Mouse (Mus musculus) embryo, embryonic 10.5 days (tissue): ENCODE measurements around the gene Cmtm4.

Experiments
- DNase-seq: peaks from one replicate; pipeline ENCODE4 v3.0.0-alpha.2; 2015; ENCODE audit warnings: low spot score

Cmtm4 gene

DNA sequence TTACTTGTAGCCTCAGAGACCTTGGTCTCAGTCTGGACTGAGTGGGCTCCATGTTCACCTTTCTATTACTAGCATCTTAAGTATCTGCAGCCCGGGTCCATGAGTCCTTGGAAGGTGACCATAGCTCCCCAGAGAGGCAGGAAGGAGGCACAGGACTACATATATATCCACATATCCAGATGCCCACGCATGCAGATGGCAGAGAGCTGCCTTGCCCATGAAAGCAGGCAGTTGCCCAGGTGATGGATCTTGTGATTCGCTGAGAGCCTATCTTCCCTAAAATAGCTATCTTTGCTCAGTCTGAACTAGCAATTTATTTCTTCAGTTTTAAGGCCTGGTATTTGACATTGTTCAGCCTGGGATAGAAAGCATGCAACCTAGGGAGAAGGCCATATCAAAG lies 15.9 kb upstream of the Cmtm4 start:
- DNase-seq: no peak

DNA sequence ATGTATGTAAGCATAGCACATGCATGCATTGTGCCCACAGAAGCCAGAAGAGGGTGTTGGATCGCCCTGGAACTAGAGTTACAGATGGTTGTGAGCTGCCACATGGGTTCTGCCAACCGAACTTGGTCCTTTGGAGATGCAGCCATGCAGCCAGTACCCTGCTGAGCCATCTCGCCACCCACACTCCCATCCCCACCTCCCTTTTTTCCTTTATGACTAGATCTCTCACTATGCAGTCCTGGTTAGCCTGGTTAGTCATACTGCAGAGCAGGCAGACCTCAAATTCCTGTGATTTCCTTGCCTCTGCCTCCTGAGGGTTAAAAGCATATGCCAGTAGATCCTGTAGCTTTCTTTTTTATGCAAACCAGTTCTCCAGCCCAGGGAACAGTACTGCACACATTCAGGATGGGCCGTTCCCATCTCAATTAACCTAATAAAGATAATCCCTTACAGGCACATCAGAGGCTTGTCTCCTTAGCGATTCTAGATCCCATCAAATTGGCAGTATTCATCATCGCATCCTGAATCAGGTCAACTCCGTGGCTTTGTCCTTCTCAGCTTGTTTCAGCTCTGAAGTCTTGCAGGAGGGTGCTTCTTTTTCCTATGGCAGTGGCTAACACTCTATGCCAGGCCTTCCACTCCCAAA lies 15.1 kb upstream of the Cmtm4 start:
- DNase-seq: no peak

DNA sequence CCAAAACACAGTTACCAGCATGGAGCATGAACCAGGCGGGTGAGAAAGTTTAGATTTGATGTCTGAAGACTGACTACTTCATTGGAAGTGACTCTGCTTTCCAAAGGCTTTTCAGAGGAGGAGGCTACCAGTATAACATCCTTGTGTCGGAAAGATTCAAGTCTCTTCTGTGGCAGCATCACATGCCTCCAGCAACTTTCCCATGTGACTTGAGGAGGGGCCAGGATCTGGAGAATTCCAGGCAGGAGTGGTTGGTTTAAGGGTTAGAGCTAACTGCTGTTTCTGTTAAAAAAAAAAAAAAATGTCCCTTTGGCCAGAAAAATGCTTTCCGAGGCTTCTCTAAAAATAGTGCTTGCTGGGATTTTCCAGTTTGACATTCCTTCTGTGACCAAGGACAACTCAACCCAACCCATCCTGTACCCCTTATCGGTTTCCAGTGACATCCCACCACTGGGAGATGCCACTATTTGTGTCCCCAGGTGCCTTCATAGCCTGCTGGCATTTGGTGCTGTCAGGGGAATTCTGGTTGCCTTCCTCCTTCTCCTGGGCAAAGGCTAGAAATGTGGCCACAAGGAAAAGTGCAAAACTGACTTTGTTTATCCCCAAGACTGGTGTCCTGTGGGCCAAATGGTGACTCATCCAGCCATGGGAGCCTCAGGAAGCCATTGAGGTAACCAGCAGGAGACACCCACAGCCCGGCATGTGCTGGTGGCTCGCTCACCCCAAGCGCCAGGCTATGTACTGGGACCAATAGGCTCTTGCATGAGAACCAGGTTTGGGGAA lies 12.9 kb upstream of the Cmtm4 start:
- DNase-seq: no peak

DNA sequence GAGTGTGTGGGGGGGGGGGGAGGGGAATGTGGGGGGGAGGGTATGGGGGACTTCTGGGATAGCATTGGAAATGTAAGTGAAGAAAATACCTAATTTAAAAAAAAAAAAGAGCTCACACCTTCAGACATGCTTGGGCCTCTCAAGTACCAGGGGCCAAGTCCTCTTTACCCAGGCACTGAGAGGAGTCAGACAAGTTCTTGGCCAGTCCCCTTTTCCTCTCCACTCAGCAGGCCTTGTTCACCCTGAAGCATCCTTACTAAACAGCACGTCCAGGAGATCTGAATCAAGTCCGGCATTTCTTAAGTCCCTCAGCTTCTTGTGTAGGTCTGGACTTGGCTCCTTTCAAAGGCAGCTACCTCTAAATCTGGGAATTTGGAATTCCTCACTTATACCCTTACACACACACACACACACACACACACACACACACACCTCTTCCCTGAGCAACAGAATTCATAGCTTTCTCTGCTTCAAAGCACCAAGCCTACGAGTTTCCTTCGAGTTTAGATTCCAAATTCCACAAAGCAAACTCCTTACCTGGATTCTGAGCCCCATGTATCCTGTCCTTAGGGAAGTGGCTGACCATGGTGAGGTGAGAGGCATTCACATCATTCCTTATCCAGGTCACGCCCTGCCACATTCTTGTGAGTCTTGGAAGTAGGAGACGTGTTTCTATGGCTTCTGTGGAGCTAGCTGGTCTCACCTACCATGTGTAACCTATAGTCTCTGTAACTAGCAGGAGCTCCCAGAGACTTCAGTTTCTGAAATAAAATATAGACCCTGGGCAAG lies 10.9 kb upstream of the Cmtm4 start:
- no peak for DNase-seq

DNA sequence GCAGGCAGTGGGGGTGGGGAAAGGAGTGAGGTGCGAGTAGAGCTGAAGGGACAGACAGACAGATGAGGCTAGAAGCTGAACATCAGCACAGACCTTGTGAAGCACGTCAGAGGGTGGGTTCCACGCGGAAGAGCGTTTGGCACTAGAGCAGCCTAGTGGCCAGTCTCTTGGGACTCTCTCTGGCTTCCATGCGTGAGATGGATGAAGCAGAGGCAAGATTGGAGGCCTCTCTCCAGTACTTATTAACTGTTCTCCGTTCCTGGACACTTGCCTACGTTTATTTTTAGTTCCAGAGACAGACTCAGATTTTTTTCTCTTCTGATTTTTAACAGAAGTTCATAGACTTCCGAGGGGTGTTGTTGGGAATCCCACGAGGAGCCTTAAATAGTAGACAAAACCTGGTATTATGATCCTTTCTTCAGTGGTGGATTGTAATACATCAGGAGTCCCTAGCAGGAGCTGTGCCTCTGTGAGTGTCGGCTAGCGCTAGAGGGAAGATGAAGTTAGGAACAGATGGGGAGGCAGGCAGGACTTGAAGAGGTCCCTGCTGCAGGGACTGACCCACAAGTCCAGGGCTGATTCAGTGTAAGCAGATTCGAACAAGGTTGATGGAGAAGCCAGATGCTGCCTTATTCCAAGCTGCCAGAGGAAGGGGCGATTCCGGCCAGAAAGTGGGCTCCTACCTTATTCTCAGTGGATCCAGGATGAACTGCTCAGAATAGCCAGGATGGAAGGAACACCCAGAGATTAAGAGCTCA lies 10.0 kb upstream of the Cmtm4 start:
- no peak for DNase-seq

DNA sequence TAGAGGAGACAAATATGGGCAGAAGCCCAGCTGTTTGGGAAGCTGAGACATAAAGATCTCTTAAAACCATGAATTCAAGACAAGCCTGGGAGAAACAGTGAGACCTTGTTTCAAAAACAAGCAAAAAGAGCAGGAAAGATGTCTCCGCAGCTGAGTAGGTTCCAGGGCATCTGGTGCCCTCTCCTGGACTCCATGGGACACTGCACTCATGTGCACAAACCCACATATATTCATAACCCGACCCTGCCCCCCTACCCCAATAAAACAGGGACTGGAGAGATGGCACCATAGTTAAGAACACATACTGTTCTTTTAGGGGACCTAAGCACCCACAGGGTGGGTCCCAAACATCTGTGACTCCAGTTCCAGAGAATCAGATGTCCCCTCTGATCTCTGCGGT lies 8.0 kb upstream of the Cmtm4 start:
- no peak for DNase-seq

DNA sequence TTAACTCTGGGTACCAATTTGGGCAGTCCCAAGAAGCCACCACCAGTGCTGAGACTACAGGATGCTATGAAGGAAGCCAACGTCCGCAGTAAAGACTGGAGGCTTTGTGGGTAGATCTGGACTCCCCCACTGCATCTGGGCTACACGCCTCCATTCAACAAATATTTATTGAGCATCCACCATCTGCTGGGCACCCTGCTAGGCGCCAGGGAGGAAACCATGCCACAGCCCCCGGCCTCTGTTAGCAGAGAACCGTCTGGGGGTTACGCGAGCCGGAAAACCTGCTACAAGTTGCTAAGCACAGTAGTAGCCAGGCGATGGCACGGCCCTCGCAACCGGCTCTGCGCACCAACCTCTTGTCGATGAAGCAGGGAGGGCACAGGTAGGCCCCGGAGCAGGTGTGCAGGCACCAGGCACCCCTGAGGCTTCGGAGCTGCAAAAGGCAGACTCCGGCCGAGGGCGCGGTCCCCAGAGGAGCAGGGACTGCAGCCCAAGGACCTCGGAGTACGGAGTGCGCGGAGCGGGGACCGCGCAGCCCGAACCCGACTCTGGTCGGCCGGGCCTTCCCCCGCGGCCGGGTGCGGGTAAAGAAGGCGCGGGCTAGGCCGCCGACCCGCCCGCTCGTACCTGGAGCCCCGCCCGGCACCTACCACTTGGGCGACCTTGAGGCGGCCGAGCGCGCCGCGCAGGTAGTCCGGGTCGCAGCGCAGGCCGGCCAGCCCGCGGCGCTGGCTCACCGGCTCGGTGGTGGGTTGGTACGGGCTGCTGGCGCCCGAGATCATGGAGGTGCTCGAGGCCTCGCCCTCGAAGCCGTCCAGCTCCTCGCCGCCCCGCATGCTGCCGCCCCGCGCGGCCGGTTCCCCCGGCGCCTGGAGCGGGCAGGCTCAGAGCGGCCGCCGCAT lies 555 bp downstream of the Cmtm4 start:
- peak; percentile 52 for DNase-seq

DNA sequence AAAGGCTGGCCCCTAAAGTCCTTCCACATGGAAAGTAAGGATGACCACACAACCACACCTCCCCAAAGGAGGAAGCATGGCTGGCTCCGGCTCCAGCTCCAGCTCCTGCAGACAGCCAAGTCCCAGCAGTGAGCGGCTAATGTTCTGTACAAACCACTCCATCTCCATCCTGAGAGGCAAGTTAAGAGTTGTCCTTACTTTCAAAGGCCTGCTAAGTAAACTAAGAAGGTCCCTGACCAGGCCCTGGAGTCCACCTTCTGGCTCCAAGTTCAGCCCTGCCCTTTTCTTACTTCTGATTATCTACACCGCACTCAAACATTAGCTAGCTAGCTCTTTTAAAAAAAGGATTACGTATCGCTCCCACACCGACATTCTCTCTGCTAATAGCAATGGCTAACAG lies 1.8 kb downstream of the Cmtm4 start:
- no peak for DNase-seq

DNA sequence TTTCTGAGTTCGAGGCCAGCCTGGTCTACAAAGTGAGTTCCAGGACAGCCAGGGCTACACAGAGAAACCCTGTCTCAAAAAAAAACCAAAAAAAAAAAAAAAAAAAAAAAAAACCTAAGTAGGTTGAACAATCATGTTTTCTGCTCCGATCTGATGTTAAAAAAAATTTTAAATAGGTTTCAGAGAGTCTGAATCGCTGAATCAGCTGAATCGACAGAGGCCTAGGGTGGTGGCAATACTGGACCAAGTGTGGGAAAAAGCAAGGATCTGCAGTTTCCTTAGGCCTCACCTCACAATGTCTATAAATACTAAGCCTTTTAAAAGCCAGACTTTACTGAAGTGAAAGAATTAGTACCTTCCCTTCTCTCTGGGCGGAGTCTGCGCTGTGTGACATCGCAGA lies 2.5 kb downstream of the Cmtm4 start:
- DNase-seq: no peak

DNA sequence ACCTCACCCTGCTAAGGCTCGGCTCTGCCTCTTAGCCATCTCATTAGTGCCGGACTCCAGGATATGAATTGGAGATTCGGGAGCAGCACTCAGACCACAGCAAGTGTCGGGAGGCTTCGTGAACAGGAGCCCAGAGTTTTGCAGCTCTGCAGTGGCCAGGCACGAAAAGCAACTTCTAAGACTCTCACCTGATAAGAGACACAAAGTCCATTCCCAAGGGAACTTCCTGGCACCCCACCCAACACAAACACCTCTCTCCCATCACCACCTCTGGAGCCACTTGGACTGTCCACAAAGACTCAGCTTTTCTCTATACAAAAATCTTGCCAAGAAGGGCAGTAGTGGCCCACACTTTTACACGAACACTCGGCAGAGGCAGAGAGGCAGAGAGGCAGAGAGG lies 5.4 kb downstream of the Cmtm4 start:
- no peak for DNase-seq

DNA sequence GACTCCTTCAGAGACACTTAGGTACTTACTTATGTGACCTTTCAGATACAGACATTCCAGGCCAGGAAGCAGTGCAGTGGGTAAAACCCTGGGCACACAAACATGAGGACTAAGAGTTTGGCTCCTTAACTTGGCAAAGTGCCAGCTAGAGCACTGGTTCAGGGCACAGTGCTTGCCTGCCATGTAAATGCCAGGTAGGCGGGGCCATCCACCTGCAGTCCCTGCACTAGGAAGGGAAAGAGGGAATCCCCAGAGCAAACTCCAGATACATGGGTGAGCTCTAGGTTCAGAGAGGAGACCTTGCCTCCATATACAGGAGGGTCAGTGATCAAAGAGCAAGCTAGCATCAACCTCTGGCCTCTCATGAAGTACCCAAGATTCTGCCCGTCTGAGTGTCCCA lies 7.6 kb downstream of the Cmtm4 start:
- DNase-seq: no peak

DNA sequence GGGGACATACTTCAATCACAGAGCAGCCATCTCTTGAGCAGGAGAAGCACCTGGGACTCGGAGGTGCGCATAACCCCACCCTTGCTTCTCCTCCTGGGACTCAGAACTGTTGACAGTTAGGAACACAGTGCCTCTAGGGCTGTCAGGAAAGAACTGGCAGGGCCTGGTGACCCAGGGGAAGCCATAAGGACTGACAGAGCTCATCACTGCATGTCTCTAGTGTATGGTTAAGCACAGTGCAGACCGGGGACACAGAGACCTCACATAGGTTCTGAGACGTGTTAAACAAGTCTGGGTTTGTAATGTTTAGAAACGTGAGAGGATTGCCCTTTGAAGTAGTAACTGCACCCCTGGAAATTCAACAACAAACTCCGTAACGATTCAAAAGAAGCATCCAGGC lies 8.1 kb downstream of the Cmtm4 start:
- no peak for DNase-seq

DNA sequence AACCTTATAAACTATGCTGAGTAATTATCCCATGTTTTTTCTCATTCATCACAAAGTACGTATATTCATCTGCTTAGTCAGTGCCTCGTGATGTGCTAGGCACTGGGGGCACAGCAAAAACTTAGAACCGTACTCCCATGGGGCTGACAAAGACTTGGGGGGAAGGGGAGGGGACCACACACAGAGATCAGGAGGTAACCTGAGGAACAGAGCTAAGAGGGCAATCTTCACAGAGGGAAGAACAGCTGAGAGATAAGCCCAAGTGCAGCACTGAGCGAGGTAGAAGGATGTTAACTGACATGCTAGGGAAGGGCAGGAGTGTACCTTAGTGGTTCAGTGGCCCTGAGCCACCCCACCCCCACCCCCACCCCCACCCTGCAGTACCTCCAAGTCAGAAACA lies 8.9 kb downstream of the Cmtm4 start:
- no peak for DNase-seq

DNA sequence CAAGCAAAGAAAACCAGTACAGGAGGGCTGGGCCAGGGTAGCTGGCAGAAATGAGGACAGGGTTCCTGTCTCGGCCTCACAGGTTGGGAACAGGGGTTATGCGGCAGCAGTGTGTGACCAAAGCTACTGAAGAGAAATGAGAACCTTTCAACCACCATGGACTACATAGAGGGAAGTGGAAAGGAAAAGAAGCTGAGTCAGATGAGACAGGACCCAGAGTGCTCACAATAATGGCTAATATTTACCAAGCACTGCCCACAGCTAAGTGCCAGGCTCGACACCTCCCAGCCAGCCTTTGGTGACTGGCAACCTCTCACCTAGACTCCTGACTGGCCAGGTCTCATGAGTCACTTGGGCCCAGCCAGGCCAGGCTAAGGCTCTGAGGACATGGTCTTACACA lies 11.6 kb downstream of the Cmtm4 start:
- DNase-seq: no peak

DNA sequence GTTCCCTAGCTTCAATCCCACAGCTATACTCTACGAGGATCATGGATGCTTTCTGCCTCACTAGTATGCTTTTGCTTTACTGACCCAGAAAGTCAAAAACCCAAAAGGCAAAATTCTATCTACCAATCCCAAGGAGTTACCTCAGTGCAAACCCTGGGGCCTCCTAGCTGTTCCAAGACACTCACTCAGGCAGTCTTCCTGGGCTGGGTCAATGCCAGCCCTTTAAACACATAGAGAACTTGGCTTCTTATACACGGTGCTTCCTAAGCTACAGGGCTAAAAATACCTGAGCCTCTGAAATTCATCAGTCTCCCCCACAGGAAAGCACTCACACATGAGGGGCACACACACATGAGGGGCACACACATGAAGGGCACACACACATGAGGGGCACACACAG lies 12.3 kb downstream of the Cmtm4 start:
- no peak for DNase-seq

DNA sequence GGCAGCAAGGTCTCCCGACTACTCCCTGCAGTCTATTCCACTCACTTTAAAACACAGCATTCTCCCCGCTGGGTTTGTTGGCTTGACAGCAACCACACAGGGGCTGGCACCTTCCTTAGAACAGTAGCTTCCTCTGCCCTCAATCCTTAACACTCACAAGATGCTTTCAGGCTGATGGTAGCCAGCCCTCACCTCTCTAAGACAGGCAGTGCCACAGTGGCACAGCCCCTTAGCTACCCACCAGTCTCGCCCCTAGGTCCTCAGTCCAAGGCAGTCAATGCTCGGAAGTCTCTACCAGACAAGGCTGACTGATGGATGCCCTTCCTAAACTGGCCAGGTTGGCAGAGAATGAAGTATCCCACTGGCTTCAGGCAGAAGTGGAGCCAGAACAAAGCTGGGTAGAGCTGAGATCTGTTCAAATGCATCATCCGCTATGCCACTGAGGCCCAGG lies 14.6 kb downstream of the Cmtm4 start:
- no peak for DNase-seq

DNA sequence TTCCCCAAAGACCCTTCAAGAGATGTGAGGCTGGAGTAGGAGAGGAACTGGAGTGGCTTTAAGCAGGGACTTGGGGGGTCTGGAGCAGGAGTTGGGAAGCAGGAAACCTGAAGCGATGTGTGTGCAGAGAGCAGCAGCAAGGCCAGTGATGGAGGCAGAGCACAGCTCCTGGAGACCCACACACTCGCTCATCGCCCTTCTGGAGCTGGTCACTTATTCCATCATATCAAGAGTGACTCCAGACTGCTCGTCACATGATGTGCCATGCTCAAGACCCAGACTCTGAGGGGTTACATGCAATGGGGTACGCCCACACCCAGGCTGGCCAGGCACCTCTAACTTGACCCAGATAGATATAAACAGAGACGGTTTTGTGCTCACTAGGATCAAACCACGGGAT lies 15.3 kb downstream of the Cmtm4 start:
- DNase-seq: no peak

DNA sequence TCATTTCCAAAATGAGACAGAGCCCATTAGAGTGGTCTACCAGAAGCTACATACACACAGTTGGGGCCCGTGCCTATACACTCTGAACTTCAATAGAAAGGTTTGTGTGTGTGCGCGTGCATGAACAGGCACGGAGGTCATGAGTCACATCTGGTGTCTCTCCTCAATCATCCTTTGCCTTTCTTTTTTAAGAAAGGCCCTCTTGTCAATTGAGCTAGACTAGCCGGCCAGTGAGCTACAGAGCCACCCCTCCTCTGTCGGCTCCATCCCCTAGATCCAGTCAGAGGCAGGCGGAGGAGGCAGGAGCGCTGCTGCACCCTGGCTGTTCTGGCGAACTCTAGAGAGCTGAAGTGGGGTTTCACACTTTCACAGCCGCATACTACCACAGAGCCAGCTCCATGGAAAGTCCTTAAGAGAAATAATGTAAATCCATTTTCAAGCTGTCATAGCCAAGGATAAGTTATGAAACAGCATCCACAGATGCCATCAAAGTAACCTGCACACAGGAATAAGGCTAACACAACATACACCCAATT lies 16.2 kb downstream of the Cmtm4 start:
- DNase-seq: peak; percentile 77

DNA sequence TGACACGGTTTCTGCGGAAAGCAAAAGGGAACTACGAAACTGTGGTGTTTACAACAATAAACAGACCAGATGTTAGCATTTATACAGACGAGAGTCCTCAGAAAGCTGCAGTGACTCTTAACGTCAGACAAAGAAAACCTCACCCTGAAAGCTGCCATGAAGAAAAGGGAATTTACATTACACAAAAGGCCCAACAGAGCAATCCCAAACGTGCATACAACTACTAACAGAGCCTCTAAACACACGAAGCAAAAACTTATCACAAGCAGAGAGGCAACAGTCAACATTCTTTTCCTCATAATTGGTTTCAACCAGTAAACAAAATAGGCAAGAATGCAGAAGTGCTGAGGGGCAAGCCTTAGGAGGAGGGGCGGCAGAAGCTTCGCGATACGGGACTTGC lies 18.9 kb downstream of the Cmtm4 start:
- DNase-seq: no peak

DNA sequence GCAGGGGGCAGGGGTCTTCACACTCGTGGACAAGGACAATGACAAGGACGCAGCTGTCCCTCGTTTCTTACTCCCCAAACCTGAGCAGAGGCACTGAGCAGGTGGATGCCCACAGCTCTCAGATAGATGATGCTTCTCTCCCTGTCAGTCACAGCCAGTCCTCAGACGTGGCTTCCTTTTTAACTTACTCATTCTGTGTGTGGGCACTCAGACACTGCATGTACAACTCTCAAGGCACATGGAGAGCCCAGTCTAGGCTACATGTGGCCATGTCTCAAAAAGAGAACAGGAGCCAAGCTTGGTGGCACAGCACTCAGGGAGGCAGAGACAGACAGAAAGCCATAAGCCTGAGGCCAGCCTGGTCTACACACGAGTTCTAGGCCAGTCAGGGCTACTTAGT lies 19.6 kb downstream of the Cmtm4 start:
- DNase-seq: no peak
